13 mouse cellular contexts compared by ENCODE assay signal in the genomic region with DNA sequence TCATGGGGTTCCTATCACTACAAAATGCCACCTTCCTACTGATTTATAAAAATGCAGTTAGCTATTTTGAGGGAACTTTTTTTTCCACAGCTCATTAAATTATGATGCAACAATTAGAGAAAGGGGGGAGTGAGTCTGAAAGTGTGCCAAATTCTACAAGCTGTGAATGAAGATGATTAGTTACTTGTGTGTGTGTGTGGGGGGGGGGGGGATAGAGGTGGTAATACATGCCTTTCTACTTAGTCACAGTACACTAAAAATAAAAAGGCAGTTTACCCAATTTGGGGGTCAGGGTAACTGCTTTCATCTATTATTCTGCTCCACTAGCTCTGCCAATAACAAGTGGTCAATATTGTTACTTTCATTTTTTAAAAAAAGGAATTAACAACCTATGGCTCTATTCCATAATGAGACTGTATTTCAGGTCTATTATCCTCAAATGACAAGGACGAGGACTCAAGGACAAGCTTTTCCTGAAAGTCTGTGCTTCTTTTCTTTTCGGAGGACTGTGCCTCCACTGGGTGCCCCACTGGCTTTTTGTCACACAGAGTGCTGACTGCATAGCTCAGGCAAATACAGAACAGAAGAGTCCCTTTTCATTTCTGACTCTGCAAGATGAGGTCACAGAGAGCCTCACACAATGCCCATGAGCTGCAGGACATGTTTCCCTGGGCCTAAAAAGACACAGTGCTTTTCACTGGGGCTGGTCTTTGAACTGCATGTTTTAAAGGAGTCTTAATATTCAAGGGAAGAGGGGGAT. TPM values are rescaled to one million over a fixed set of nuclear protein-coding genes. Genes with fewer than 3 reads are reported as not detected.
DNase-seq lines count a peak whose midpoint lies in the region; ATAC-seq lines count a peak whose summit lies in the region.
"Had no signal": no experiment of that assay in that cellular context is flagged by ENCODE, and none has a peak within 500 bp of the region (broad histone marks: within the 10 kb centered on the region; RNA-seq: fewer than 3 reads in every experiment).

No protein-coding gene starts in this region.

- intact Hi-C loops in left cerebral cortex, postnatal 4 days (cut with DNase I): no loop called here

- H3K27ac ChIP-seq in hindbrain, embryonic 10.5 days: peak overlapping the region; percentile 6; the same call in 1 of the 2 replicates
- H3K27ac ChIP-seq in midbrain, embryonic 13.5 days: no peak overlapping the region
- H3K27ac ChIP-seq: limb, embryonic 15.5 days had no signal

- WGBS in hindbrain, embryonic 10.5 days: 31% methylated on average over 2 of the region's 2 CpGs
- 11% methylated on average over 2 of the region's 2 CpGs for WGBS in midbrain, embryonic 13.5 days

- peak; percentile 82 for ATAC-seq in midbrain, embryonic 13.5 days

- DNase-seq in left cerebral cortex, postnatal 4 days: peak; percentile 1
- DNase-seq in left cerebral cortex, adult 9 months (ENCODE audit: low spot score in 2 of 2): no peak
- peak; percentile 21 for DNase-seq in embryo, embryonic 11 days
- DNase-seq in hindbrain, embryonic 10.5 days (ENCODE audit: low spot score): peak; percentile 11
- no peak for DNase-seq in frontal cortex, postnatal 25 days (ENCODE audit: low spot score in 2 of 2)
- no peak for DNase-seq in urinary bladder, postnatal 36 days (ENCODE audit: low spot score in 2 of 2)
- DNase-seq in right cerebral cortex, adult 18-20 months: no peak
- DNase-seq: cerebellum, postnatal 25 days; heart, postnatal 4 days had no signal

- H3K4me2 ChIP-seq in midbrain, embryonic 13.5 days (replicated peaks): no peak overlapping the region
- H3K4me2 ChIP-seq: limb, embryonic 15.5 days had no signal

- no peak overlapping the region for H3K9ac ChIP-seq in midbrain, embryonic 13.5 days (replicated peaks)
- H3K9ac ChIP-seq: limb, embryonic 15.5 days had no signal

- no peaks in the 10 kb centered on the region for H3K36me3 ChIP-seq in hindbrain, embryonic 10.5 days
- no peaks in the 10 kb centered on the region for H3K36me3 ChIP-seq in midbrain, embryonic 13.5 days
- H3K36me3 ChIP-seq: limb, embryonic 15.5 days had no signal

- H3K9me3 ChIP-seq in hindbrain, embryonic 10.5 days: no peaks in the 10 kb centered on the region
- H3K9me3 ChIP-seq in midbrain, embryonic 13.5 days: no peaks in the 10 kb centered on the region
- H3K9me3 ChIP-seq: limb, embryonic 15.5 days had no signal

- H3K27me3 ChIP-seq in hindbrain, embryonic 10.5 days (ENCODE audit: insufficient read depth, poor library complexity, severe bottlenecking): no peaks in the 10 kb centered on the region
- H3K27me3 ChIP-seq in midbrain, embryonic 13.5 days: no peaks in the 10 kb centered on the region
- H3K27me3 ChIP-seq: CH12.LX; limb, embryonic 15.5 days had no signal

- no peak overlapping the region for H3K4me3 ChIP-seq in hindbrain, embryonic 10.5 days
- H3K4me3 ChIP-seq in midbrain, embryonic 13.5 days (replicated peaks): no peak overlapping the region
- H3K4me3 ChIP-seq: limb, embryonic 15.5 days had no signal

- peaks cover 8% of the 10 kb centered on the region; the same call in 1 of the 2 replicates for H3K4me1 ChIP-seq in hindbrain, embryonic 10.5 days (replicated peaks)
- H3K4me1 ChIP-seq in midbrain, embryonic 13.5 days (replicated peaks): no peaks in the 10 kb centered on the region
- H3K4me1 ChIP-seq: limb, embryonic 15.5 days had no signal

RNA-seq across cellular contexts. Expression of a gene that starts 33.4 kb away (rescaled TPM):
- 1 to 10 TPM; 3.6 to 4.5 TPM for total RNA-seq in left cerebral cortex, postnatal 4 days (2021)
- 0.46 and 0.90 TPM in 2 replicates for polyA plus RNA-seq in hindbrain, embryonic 10.5 days (2016; fragmentation: Nextera tagmentation; extraction: Ambion mirVana)
- polyA plus RNA-seq in midbrain, embryonic 13.5 days (2015; fragmentation: Nextera tagmentation; extraction: Ambion mirVana): 1.1 and 1.3 TPM in 2 replicates
- total RNA-seq: CH12.LX; megakaryocyte-erythroid progenitor cell, adult 5-6 weeks had no signal

Comparison
In these comparisons a context has a peak if more than half of its experiments do, and no peak if none do; other contexts are left out.
1. DNase-seq: peak in left cerebral cortex, postnatal 4 days (single experiment), embryo, embryonic 11 days (single experiment) and hindbrain, embryonic 10.5 days (single experiment); none in left cerebral cortex, adult 9 months (0 of 2), frontal cortex, postnatal 25 days (0 of 2), urinary bladder, postnatal 36 days (0 of 2) and right cerebral cortex, adult 18-20 months (single experiment).